Mouse (Mus musculus) inflammation-experienced regulatory T-cells, adult 6 months (primary cell): ENCODE results near the gene Bdkrb2. TPM values are rescaled to one million over a fixed set of nuclear protein-coding genes. Genes with fewer than 3 reads are reported as not detected.

Source experiments
- ATAC-seq: one replicate; pipeline ENCODE4 v1.8.0; 2017
- polyA plus RNA-seq, 3 experiments: library from polyadenylated mRNA; unstranded; fragments of 100-300 nt; shearing (Covaris generic); gene quantifications; one replicate each; pipeline ENCODE4 v1.2.1; 2017

Gene Bdkrb2
- polyA plus RNA-seq, 3 experiments from 2014 or later: not detected

- ATAC-seq: no peak
These were observed 30.4 kb downstream of the Bdkrb2 start for GRCm38 (mm10) chr12:105593471-105593870.

- no peak for ATAC-seq
These were observed 34.1 kb downstream of the Bdkrb2 start for GRCm38 (mm10) chr12:105597135-105597534.

GRCm38 (mm10) chr12:105598503-105598902 is 35.5 kb downstream of the Bdkrb2 start:
- no peak for ATAC-seq

GRCm38 (mm10) chr12:105599098-105599497 is 36.1 kb downstream of the Bdkrb2 start:
- ATAC-seq: no peak

DNA sequence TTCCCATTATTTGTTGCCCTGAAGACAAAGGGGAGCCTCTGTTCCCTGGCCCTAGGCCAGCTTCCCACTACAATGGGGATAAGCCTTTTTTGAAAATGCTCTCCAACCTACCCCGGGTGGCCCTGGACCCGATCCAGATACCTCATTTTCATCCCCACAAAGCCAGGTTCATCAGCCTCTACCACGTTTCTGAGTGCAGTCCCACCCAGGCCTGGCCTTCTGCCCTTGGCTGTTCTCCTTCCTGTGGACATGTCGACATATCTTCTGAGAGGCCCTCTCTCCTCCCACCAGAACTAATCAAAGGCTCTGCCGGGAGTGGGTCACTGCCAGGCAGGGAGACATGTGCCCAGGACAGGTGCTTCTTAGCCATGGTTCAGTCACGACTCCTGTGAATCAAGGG is 38.6 kb downstream of the Bdkrb2 start:
- ATAC-seq: no peak

DNA sequence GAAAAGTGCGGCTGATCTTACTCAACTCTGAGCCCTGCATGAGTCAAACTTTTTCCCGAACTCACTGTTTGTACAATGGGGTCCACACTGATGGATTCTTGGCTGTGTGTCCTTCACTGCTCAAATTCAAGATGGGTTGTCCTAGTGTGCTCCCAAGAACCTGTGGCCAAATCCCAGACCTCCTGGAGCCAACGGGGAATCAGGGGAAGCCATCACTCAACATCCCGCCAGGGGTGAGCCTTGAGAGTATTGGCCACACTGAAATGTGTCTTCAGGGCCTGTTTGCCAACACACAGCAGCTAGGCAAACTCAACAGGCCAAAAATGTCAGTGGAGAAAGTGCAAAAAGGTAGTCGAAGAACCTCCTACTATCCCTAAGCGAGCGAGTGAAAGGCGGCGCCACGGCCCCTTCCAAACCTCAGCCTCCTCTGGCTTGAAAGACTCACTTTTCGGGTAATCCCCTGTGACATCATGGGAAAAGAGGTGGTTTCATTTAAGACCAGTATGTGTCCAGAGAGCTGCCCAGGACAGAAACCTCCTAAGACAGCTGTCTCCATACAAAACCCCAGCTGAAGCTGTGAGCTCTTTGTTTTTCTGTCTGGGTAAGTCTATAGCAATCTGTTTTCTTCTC is 39.7 kb downstream of the Bdkrb2 start, which contains the start of gene Bdkrb1:
Bdkrb1 (plus strand) TSS at position 505 of the 630 bp plus-strand sequence.
- ATAC-seq: no peak

- no peak for ATAC-seq
These were observed 40.9 kb downstream of the Bdkrb2 start for GRCm38 (mm10) chr12:105603904-105604303.

- ATAC-seq: no peak
These were observed 42.2 kb downstream of the Bdkrb2 start for GRCm38 (mm10) chr12:105605212-105605611.

- no peak for ATAC-seq
These were observed 43.9 kb downstream of the Bdkrb2 start for GRCm38 (mm10) chr12:105606881-105607280.

- ATAC-seq: no peak
These were observed 48.0 kb downstream of the Bdkrb2 start for GRCm38 (mm10) chr12:105611045-105611444.

GRCm38 (mm10) chr12:105611748-105612147 is 48.7 kb downstream of the Bdkrb2 start:
- no peak for ATAC-seq

- no peak for ATAC-seq
These were observed 50.5 kb downstream of the Bdkrb2 start for GRCm38 (mm10) chr12:105613559-105613958.

DNA sequence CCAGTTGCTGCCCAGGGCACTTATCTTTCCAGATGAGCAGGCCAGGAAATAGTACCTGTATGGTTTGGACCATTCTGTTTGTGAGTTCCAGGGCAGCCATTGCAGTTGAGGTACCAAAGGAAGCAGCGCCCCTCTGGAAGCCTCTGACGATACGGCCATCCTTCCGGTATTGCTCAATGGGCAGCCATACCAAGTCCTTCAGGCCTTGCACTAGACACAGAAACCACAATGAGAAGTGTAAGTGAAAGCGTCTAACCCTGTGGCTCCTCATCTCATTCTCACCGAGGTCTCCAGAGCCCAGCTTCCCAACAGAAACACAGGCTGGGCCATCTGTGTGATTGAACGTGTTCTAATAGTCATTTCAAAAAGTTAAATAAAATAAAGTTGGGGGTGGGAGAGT is 59.0 kb downstream of the Bdkrb2 start:
- ATAC-seq: no peak

DNA sequence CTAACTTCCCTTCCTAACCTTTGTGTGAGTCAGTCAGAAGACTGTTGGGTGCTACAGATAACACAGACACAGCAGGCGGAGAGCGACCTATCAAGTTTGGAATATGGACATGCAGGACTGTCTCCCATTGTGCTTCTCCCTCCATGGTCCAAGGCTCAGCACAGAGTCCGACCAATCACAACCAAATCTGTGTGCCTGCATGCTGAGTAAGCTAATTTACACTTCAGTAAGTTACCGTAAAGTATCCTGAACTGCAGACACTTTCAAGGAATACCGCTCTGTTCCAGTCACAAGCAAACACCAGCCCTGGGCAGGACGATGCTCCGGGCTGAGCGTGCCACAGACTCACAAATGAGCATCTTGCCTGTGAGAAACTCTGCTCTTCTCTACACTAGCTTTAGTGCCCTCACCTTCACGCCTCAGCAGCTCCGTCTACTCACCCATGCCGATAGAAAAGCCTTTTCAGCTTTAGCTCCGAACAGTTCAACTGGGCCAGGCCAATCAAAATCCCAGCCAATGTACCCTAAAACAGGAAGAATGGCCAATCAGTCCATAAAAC is 60.0 kb downstream of the Bdkrb2 start:
- no peak for ATAC-seq

GRCm38 (mm10) chr12:105625798-105626197 is 62.8 kb downstream of the Bdkrb2 start:
- ATAC-seq: no peak

DNA sequence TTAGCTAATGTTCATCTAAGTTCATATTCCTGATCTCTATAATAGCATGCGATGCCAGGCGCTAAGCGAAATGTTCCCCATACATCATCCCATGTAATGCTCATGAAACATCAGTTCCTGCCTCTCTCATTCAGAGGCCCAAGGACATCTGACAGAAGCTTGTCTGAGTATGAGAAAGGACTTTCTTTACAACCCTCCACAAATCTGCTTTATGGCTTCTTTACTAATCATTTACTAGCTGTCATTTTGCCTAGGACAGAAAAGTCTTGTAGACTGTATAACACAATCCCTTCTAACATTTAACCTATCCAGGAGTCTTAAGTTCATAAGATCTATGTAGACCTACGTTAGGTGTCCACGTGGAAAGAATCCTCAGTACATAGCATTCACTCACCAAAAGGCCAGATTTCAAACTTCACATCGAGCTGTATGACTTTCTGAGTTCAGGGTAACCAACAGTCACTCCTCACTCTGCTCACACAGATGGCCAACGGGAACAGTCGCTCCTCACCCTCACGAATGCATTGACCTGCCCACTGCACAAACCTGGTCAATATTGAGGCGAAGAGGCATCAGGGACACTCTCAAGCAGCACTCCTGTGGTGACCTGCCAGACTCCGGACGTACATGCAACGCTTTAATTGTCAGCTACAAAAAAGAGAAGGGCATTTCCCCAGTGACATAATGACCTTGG is 71.5 kb downstream of the Bdkrb2 start:
- no peak for ATAC-seq

- ATAC-seq: no peak
These were observed 73.5 kb downstream of the Bdkrb2 start for GRCm38 (mm10) chr12:105636551-105636950.

DNA sequence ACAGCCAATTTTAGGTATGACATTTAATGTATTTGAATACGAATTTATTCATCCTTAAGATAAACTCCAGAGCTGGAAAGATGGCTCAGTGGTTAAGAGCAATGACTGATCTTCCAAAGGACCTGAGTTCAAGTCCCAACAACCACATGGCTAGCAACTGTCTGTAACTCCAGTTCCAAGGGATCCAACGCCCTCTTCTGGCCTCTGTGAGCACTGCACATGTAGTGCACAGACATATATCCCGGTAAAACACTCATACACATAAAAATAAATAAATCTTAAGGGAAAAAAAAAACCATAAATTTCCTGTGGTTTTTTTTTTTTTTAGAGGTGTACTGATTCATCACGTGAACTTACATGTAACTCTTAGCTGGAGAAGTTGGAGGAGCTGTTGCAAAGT is 74.5 kb downstream of the Bdkrb2 start:
- no peak for ATAC-seq

- no peak for ATAC-seq
These were observed 79.8 kb downstream of the Bdkrb2 start for GRCm38 (mm10) chr12:105642770-105643321.
